8 mouse cellular contexts compared by ENCODE assay signal in genomic region chr5:110879042-110879441, GRCm38 (mm10). TPM values are rescaled to one million over a fixed set of nuclear protein-coding genes. Genes with fewer than 3 reads are reported as not detected.
A peak's percentile ranks its signal among the peaks of the same experiment; 100 is the strongest.
DNase-seq lines count a peak whose midpoint lies in the region; ATAC-seq and TF ChIP-seq lines count a peak whose summit lies in the region.

No protein-coding gene starts in this region.

- no peak for ATAC-seq in forebrain, embryonic 13.5 days
- ATAC-seq in liver, embryonic 14.5 days (ENCODE audit: insufficient read depth), result peak; percentile 1; the same call in 1 of the 2 replicates

- no peak for TF ChIP-seq CTCF in C2C12 (IDR thresholded peaks at IDR 0.05; ENCODE audit: control insufficient read depth, insufficient read depth, insufficient read length)
- TF ChIP-seq CTCF in liver, embryonic 14.5 days (IDR thresholded peaks at IDR 0.05; ENCODE audit: low read depth), result no peak

- peak overlapping the region; percentile 94 for H3K4me3 ChIP-seq in heart, embryonic 10.5 days
- H3K4me3 ChIP-seq in C2C12 (ENCODE audit: insufficient read depth, poor library complexity, severe bottlenecking), result peak overlapping the region; percentile 74
- peak overlapping the region; percentile 83 for H3K4me3 ChIP-seq in forebrain, embryonic 13.5 days
- peak overlapping the region; percentile 74 to 81 for H3K4me3 ChIP-seq in liver, embryonic 14.5 days (ENCODE audit: insufficient read depth in 1 of 2, low read depth in 2 of 2, low read length in 2 of 2)

- H3K79me2 ChIP-seq in C2C12 (ENCODE audit: control insufficient read depth, insufficient read depth), result no peaks in the 10 kb centered on the region

- no peaks in the 10 kb centered on the region for H3K9me3 ChIP-seq in heart, embryonic 10.5 days
- H3K9me3 ChIP-seq in forebrain, embryonic 13.5 days (replicated peaks), result no peaks in the 10 kb centered on the region
- H3K9me3 ChIP-seq in liver, embryonic 14.5 days (ENCODE audit: control insufficient read depth, low read length), result no peaks in the 10 kb centered on the region

- H3K4me1 ChIP-seq in heart, embryonic 10.5 days, result peaks cover 26% of the 10 kb centered on the region
- H3K4me1 ChIP-seq in forebrain, embryonic 13.5 days, result peaks cover 30% of the 10 kb centered on the region
- peaks cover 0 to 6% of the 10 kb centered on the region in 2 experiments; a peak in 2 of 4 replicates for H3K4me1 ChIP-seq in liver, embryonic 14.5 days (replicated peaks; ENCODE audit: control insufficient read depth in 2 of 2, insufficient read depth in 2 of 2, low read length in 1 of 2)

- peaks cover 5% of the 10 kb centered on the region; the same call in 1 of the 2 replicates for H3K36me3 ChIP-seq in heart, embryonic 10.5 days
- H3K36me3 ChIP-seq in C2C12 (ENCODE audit: control insufficient read depth, insufficient read depth), result no peaks in the 10 kb centered on the region
- peaks cover 4% of the 10 kb centered on the region; the same call in 1 of the 2 replicates for H3K36me3 ChIP-seq in forebrain, embryonic 13.5 days (ENCODE audit: poor library complexity, severe bottlenecking)
- peaks cover 2% of the 10 kb centered on the region for H3K36me3 ChIP-seq in liver, embryonic 14.5 days (replicated peaks; ENCODE audit: control insufficient read depth, insufficient read depth, low read depth)

- H3K9ac ChIP-seq in forebrain, embryonic 13.5 days, result peak overlapping the region; percentile 88
- H3K9ac ChIP-seq in liver, embryonic 14.5 days (replicated peaks), result peak overlapping the region; percentile 89

- peak overlapping the region; percentile 53 for H3ac ChIP-seq in C2C12 (ENCODE audit: control insufficient read depth, insufficient read length, low read depth)

- DNase-seq in heart, embryonic 10.5 days (ENCODE audit: low spot score), result no peak
- no peak for DNase-seq in heart, adult 11 months
- no peak for DNase-seq in liver, embryonic 14.5 days (ENCODE audit: low read depth in 3 of 3, low spot score in 3 of 3)
- no peak for DNase-seq in ovary, postnatal 36 days (ENCODE audit: low spot score)
- DNase-seq in cerebellum, adult 11 months, result no peak
- DNase-seq in right cerebral cortex, adult 18-20 months, result no peak

- H3K4me2 ChIP-seq in forebrain, embryonic 13.5 days, result peak overlapping the region; percentile 86
- H3K4me2 ChIP-seq in liver, embryonic 14.5 days (ENCODE audit: low read depth), result peak overlapping the region; percentile 92

- 60% methylated on average over 7 of the region's 7 CpGs for WGBS in heart, embryonic 10.5 days
- WGBS in forebrain, embryonic 13.5 days, result 62% methylated on average over 7 of the region's 7 CpGs
- WGBS in liver, embryonic 14.5 days (ENCODE audit: insufficient replicate concordance), result 62% methylated on average over 7 of the region's 7 CpGs

- TF ChIP-seq EP300 in liver, embryonic 14.5 days (IDR thresholded peaks at IDR 0.05; ENCODE audit: low read depth), result no peak

- H3K27ac ChIP-seq in heart, embryonic 10.5 days, result peak overlapping the region; percentile 96
- peak overlapping the region; percentile 58 for H3K27ac ChIP-seq in forebrain, embryonic 13.5 days
- H3K27ac ChIP-seq in liver, embryonic 14.5 days, result no peak overlapping the region

- no peaks in the 10 kb centered on the region for H3K27me3 ChIP-seq in heart, embryonic 10.5 days (ENCODE audit: insufficient read depth, poor library complexity, severe bottlenecking)
- no peaks in the 10 kb centered on the region for H3K27me3 ChIP-seq in C2C12 (ENCODE audit: control insufficient read depth, insufficient read depth, insufficient read length)
- H3K27me3 ChIP-seq in forebrain, embryonic 13.5 days, result no peaks in the 10 kb centered on the region
- H3K27me3 ChIP-seq in liver, embryonic 14.5 days (ENCODE audit: control insufficient read depth, insufficient read depth, low read length), result no peaks in the 10 kb centered on the region

- H3K79me3 ChIP-seq in C2C12 (ENCODE audit: low read depth), result no peaks in the 10 kb centered on the region

TF ChIP-seq in C2C12, 6 proteins besides CTCF, POLR2A, EP300 and RAD21:
- TF ChIP-seq FOSL1 (IDR thresholded peaks at IDR 0.05; ENCODE audit: insufficient read depth, low read length, poor library complexity, severe bottlenecking) (no peak), MAX (IDR thresholded peaks at IDR 0.05) (no peak), MYOG (IDR thresholded peaks at IDR 0.05; ENCODE audit: control insufficient read depth, extremely low read depth, insufficient read length) (no peak)

RNA-seq across cellular contexts. Expression of gene Ttc28, which starts 0.6 kb away (rescaled TPM):
- 7.3 and 10.9 TPM in 2 replicates for polyA plus RNA-seq in heart, embryonic 10.5 days (2016; fragmentation: Nextera tagmentation; extraction: Ambion mirVana)
- polyA plus RNA-seq in C2C12 (2012; fragmentation: generic; extraction: Trizol), result 3.4 TPM
- 22.8 and 23.2 TPM in 2 replicates for polyA plus RNA-seq in forebrain, embryonic 13.5 days (2015; fragmentation: Nextera tagmentation; extraction: Ambion mirVana)
- polyA plus RNA-seq in liver, embryonic 14.5 days (2012; rRNA removed), result 0.36 and 0.48 TPM in 2 replicates
- 0.81 and 1.00 TPM in 2 replicates for polyA plus RNA-seq in liver, embryonic 14.5 days (2014; fragmentation: Nextera tagmentation; extraction: Ambion mirVana)

RNA-seq across cellular contexts. Expression of gene Chek2, which starts 39.3 kb away (rescaled TPM):
- 28.1 and 28.8 TPM in 2 replicates for polyA plus RNA-seq in heart, embryonic 10.5 days (2016; fragmentation: Nextera tagmentation; extraction: Ambion mirVana)
- polyA plus RNA-seq in C2C12 (2012; fragmentation: generic; extraction: Trizol), result 8.2 TPM
- polyA plus RNA-seq in forebrain, embryonic 13.5 days (2015; fragmentation: Nextera tagmentation; extraction: Ambion mirVana), result 25.9 and 28.9 TPM in 2 replicates
- polyA plus RNA-seq in liver, embryonic 14.5 days (2012; rRNA removed), result 19.9 and 26.2 TPM in 2 replicates
- polyA plus RNA-seq in liver, embryonic 14.5 days (2014; fragmentation: Nextera tagmentation; extraction: Ambion mirVana), result 26.7 and 31.2 TPM in 2 replicates

RNA-seq across cellular contexts. Expression of gene Hscb, which starts 39.5 kb away (rescaled TPM):
- 22.2 and 27.4 TPM in 2 replicates for polyA plus RNA-seq in heart, embryonic 10.5 days (2016; fragmentation: Nextera tagmentation; extraction: Ambion mirVana)
- 12.2 TPM for polyA plus RNA-seq in C2C12 (2012; fragmentation: generic; extraction: Trizol)
- polyA plus RNA-seq in forebrain, embryonic 13.5 days (2015; fragmentation: Nextera tagmentation; extraction: Ambion mirVana), result 15.6 and 16.9 TPM in 2 replicates
- polyA plus RNA-seq in liver, embryonic 14.5 days (2012; rRNA removed), result 18.0 and 28.8 TPM in 2 replicates
- polyA plus RNA-seq in liver, embryonic 14.5 days (2014; fragmentation: Nextera tagmentation; extraction: Ambion mirVana), result 50.0 and 55.7 TPM in 2 replicates
